Mouse (Mus musculus) heart, adult 2 months (tissue): ENCODE data around the gene Spi1.
A peak's percentile ranks its signal among the peaks of the same experiment; 100 is the strongest.

Experiments
- CTCF ChIP-seq: fragments of 200-600 bp; IDR thresholded peaks from 2 replicates; pipeline ENCODE4 v1.8.1; 2022; ENCODE audit warnings: antibody characterized with exemption, mild to moderate bottlenecking, moderate library complexity
- POLR2A ChIP-seq: fragments of 200-500 bp; IDR thresholded peaks from 2 replicates; pipeline ENCODE4 v1.6.1; 2011; ENCODE audit warnings: mild to moderate bottlenecking, low read depth, low read length, control low read depth; ENCODE audit not compliant: insufficient read depth

DNA sequence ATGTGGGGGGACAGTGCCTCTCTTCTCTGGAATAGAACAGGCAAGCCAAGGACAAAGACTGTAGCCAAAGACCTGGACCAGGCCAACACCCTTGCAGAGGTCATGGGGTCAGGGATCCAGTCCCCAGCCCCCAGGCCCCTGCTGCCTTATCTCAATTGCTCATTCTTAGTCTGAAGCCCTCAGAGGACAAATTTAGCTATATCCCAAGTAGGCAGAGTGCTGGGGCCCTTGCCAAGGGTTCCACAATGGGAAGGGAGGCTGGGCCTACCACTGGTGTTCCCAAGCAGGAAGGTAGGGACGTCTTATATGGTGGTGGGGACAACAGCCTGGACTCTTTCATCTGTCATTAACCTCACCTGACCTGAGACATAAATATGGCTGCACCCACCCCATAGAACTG is 36.5 kb downstream of the Spi1 start:
- no peak for TF ChIP-seq CTCF
- peak; percentile 62 for TF ChIP-seq POLR2A
